Mouse (Mus musculus) midbrain, postnatal 0 days (tissue): ENCODE data around the gene Setx. TPM values are rescaled to one million over a fixed set of nuclear protein-coding genes. Genes with fewer than 3 reads are reported as not detected.
"Not testable (repeated sequence)": the region's sequence is repeated elsewhere in the genome, so short reads cannot be mapped to it uniquely, and the experiment has no call there.

Experiments used
- ATAC-seq: fragments of 200-750 bp; cut with Nextera tagmentation; 2 replicates; pipeline ENCODE4 v1.8.0; 2017; ENCODE audit warnings: moderate number of reproducible peaks, mild to moderate bottlenecking, moderate TSS enrichment, moderate library complexity; ENCODE audit not compliant: low FRiP score
- DNase-seq: peaks from one replicate; pipeline ENCODE4 v3.0.0-alpha.2; 2015; ENCODE audit warnings: low spot score
- H3K27ac ChIP-seq: fragments of 300-500 bp; sonication (generic); 2 replicates; pipeline ENCODE4 v1.5.1; 2014; ENCODE audit warnings: low read depth, mild to moderate bottlenecking, low read length, mixed read lengths
- H3K27me3 ChIP-seq: fragments of 300-500 bp; sonication (generic); 2 replicates; pipeline ENCODE4 v1.6.1; 2014; ENCODE audit warnings: low read length, control low read depth, mixed read lengths; ENCODE audit not compliant: insufficient read depth
- H3K36me3 ChIP-seq: fragments of 300-500 bp; sonication (generic); 2 replicates; pipeline ENCODE4 v1.6.1; 2014; ENCODE audit warnings: low read length, control low read depth, mixed read lengths; ENCODE audit not compliant: insufficient read depth
- H3K4me1 ChIP-seq: fragments of 300-500 bp; sonication (generic); 2 replicates; pipeline ENCODE4 v1.6.1; 2014; ENCODE audit warnings: mild to moderate bottlenecking, control low read depth, antibody characterized with exemption, low read length, mixed read lengths; ENCODE audit not compliant: insufficient read depth
- H3K4me2 ChIP-seq: fragments of 300-500 bp; sonication (generic); 2 replicates; pipeline ENCODE4 v1.6.1; 2014; ENCODE audit warnings: low read depth, mild to moderate bottlenecking, low read length, mixed read lengths; ENCODE audit not compliant: poor library complexity, severe bottlenecking
- H3K4me3 ChIP-seq: fragments of 300-500 bp; sonication (generic); 2 replicates; pipeline ENCODE4 v1.5.1; 2014; ENCODE audit warnings: low read depth, mild to moderate bottlenecking, low read length, moderate library complexity
- H3K9ac ChIP-seq: fragments of 300-500 bp; sonication (generic); replicated peaks from 2 replicates; pipeline ENCODE4 v1.6.1; 2014; ENCODE audit warnings: mild to moderate bottlenecking, low read length, moderate library complexity, mixed read lengths; ENCODE audit not compliant: poor library complexity, severe bottlenecking
- H3K9me3 ChIP-seq: fragments of 300-500 bp; sonication (generic); 2 replicates; pipeline ENCODE4 v1.6.1; 2016; ENCODE audit warnings: low read length, control low read depth
- CTCF ChIP-seq: IDR thresholded peaks from 2 replicates; pipeline ENCODE4 v1.5.1; 2016; ENCODE audit warnings: antibody characterized with exemption, mild to moderate bottlenecking
- WGBS: fragments of 180-500 bp; shearing (Covaris S2); extraction: QIAGEN DNeasy Blood & Tissue Kit; methylation state at CpG from one replicate; pipeline ENCODE4 v1.1.7; 2014; 5-methylcytosine and 5-hydroxymethylcytosine counted together
- polyA plus RNA-seq: library from polyadenylated mRNA; unstranded; fragments of >200 nt; fragmentation: Nextera tagmentation; extraction: Ambion mirVana; gene quantifications from 2 replicates; pipeline ENCODE4 v1.2.1, GENCODE M21; 2015
- total RNA-seq: library from RNA; depleted of rRNA; stranded (reverse); fragments of >200 nt; gene quantifications from 2 replicates; pipeline ENCODE4 v1.2.3, GENCODE M21; 2014; rRNA removed

Setx gene
- total RNA-seq (43.2 and 75.4 TPM in 2 replicates), polyA plus RNA-seq (13.0 and 16.8 TPM in 2 replicates)

GRCm38 (mm10) chr2:29123907-29124569 is at the start of gene Setx:
Setx (plus strand) TSS chr2:29124181.
- Histone ChIP-seq H3K4me2 (peak within 1 kb of the TSS; percentile 62), H3K9me3 (no peaks in the 10 kb centered on the region), H3K27me3 (no peaks in the 10 kb centered on the region), H3K4me3 (peak within 1 kb of the TSS; percentile 66), H3K27ac (peak within 1 kb of the TSS; percentile 86), H3K4me1 (peaks cover 2% of the 10 kb centered on the region; the same call in 1 of the 2 replicates), H3K9ac (peak within 1 kb of the TSS; percentile 81), H3K36me3 (0 out of 2 replicates have a peak, but pooled peaks cover 2% of the 10 kb centered on the region)
- TF ChIP-seq CTCF, result no peak
- 60% methylated on average over 14 of the region's 14 CpGs for WGBS
- DNase-seq (peak; percentile 10), ATAC-seq (no peak)

GRCm38 (mm10) chr2:29074676-29075075 is 49.3 kb upstream of the Setx start:
- peaks cover 64% of the 10 kb centered on the region for H3K36me3 ChIP-seq
- H3K4me3 ChIP-seq, result no peak overlapping the region
- H3K4me1 ChIP-seq, result no peaks in the 10 kb centered on the region
- H3K4me2 ChIP-seq, result no peak overlapping the region
- no peak for ATAC-seq
- H3K9me3 ChIP-seq, result no peaks in the 10 kb centered on the region
- H3K9ac ChIP-seq, result no peak overlapping the region
- H3K27ac ChIP-seq, result no peak overlapping the region
- no peak for TF ChIP-seq CTCF
- no peak for DNase-seq
- no peaks in the 10 kb centered on the region for H3K27me3 ChIP-seq
- WGBS, result 96% methylated on average over 7 of the region's 7 CpGs

- TF ChIP-seq CTCF, result no peak
- no peak overlapping the region for H3K9ac ChIP-seq
- H3K9me3 ChIP-seq, result no peaks in the 10 kb centered on the region
- ATAC-seq, result no peak
- H3K27me3 ChIP-seq, result no peaks in the 10 kb centered on the region
- peaks cover 65% of the 10 kb centered on the region for H3K36me3 ChIP-seq
- H3K4me1 ChIP-seq, result no peaks in the 10 kb centered on the region
- no peak overlapping the region for H3K27ac ChIP-seq
- no peak overlapping the region for H3K4me2 ChIP-seq
- no peak overlapping the region for H3K4me3 ChIP-seq
- no peak for DNase-seq
- WGBS, result 88% methylated on average over 11 of the region's 11 CpGs
Observed at GRCm38 (mm10) chr2:29075331-29076070, 48.5 kb upstream of the Setx start.

GRCm38 (mm10) chr2:29076226-29076625 is 47.8 kb upstream of the Setx start:
- Histone ChIP-seq H3K4me2 (no peak overlapping the region), H3K27ac (no peak overlapping the region), H3K36me3 (peaks cover 64% of the 10 kb centered on the region), H3K4me1 (no peaks in the 10 kb centered on the region), H3K4me3 (no peak overlapping the region), H3K9me3 (no peaks in the 10 kb centered on the region), H3K9ac (no peak overlapping the region), H3K27me3 (no peaks in the 10 kb centered on the region)
- WGBS, result 85% methylated on average over 2 of the region's 2 CpGs
- TF ChIP-seq CTCF, result no peak
- DNase-seq, result no peak
- no peak for ATAC-seq

- WGBS, result 73% methylated on average over 3 of the region's 3 CpGs
- Histone ChIP-seq H3K4me1 (no peaks in the 10 kb centered on the region), H3K9me3 (no peaks in the 10 kb centered on the region), H3K4me2 (no peak overlapping the region), H3K27me3 (no peaks in the 10 kb centered on the region), H3K27ac (no peak overlapping the region), H3K9ac (no peak overlapping the region), H3K4me3 (no peak overlapping the region), H3K36me3 (peaks cover 67% of the 10 kb centered on the region)
- DNase-seq, result no peak
- ATAC-seq, result no peak
- TF ChIP-seq CTCF, result peak; percentile 3; the same call in 1 of the 2 replicates
Observed at GRCm38 (mm10) chr2:29081965-29082364, 42.0 kb upstream of the Setx start.

- Histone ChIP-seq H3K36me3 (peaks cover 47% of the 10 kb centered on the region), H3K27me3 (no peaks in the 10 kb centered on the region), H3K4me1 (no peaks in the 10 kb centered on the region), H3K4me3 (no peak overlapping the region), H3K27ac (no peak overlapping the region), H3K4me2 (no peak overlapping the region), H3K9ac (no peak overlapping the region), H3K9me3 (no peaks in the 10 kb centered on the region)
- TF ChIP-seq CTCF, result no peak
- ATAC-seq (no peak), DNase-seq (no peak)
- 96% methylated on average over 7 of the region's 7 CpGs for WGBS
Observed at GRCm38 (mm10) chr2:29086026-29086425, 38.0 kb upstream of the Setx start.

- not testable (repeated sequence) for H3K27me3 ChIP-seq, H3K9me3 ChIP-seq, H3K4me2 ChIP-seq, DNase-seq, ATAC-seq, H3K4me3 ChIP-seq, H3K27ac ChIP-seq, H3K9ac ChIP-seq, H3K4me1 ChIP-seq
- WGBS, result 77% methylated on average over 6 of the region's 6 CpGs
- peaks cover 22% of the 10 kb centered on the region for H3K36me3 ChIP-seq
Observed at GRCm38 (mm10) chr2:29089276-29089675, 34.7 kb upstream of the Setx start.
